Mouse (Mus musculus): ENCODE data around the gene Lrrc8b.

DNA sequence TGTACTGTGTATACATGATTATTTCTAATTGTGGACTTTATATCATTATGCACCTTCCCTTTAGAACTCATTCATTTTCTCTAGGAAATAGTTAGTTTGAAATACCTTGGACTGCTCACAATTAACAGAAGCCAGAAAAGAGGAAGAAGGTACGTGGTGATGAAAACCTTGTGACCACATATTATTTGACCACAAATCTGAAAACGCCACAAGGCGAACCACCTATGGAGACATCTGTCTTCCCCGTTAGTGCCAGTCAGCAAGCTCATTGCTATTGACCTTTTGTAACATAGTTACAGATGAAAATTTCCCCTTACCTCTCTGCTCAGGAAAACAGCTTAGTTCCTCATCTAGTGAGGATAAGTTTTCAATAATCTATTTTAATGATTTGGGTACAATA lies 20.4 kb upstream of the Lrrc8b start:
- TF ChIP-seq CTCF (IDR thresholded peaks at IDR 0.05) (no peak), EP300 (IDR thresholded peaks at IDR 0.05) (no peak)
